Mouse (Mus musculus): Measurements from ENCODE around the gene Cactin. TPM values are rescaled to one million over a fixed set of nuclear protein-coding genes. Genes with fewer than 3 reads are reported as not detected.

Cactin gene
- polyA plus RNA-seq (2012; rRNA removed) (46.5 and 50.0 TPM in 2 replicates), polyA plus RNA-seq (2014; fragmentation: Nextera tagmentation; extraction: Ambion mirVana) (25.3 and 33.9 TPM in 2 replicates)

- peaks cover 23% of the 10 kb centered on the region for H3K4me1 ChIP-seq (ENCODE audit: control insufficient read depth, insufficient read depth, low read length)
- peak within 1 kb of the TSS; percentile 84 for H3K9ac ChIP-seq (ENCODE audit: low read depth, low read length, severe bottlenecking)
- TF ChIP-seq POLR2A (IDR thresholded peaks at IDR 0.05; ENCODE audit: borderline replicate concordance, extremely low read depth, insufficient read depth, insufficient read length): peak; percentile 87; the same call in 1 of the 2 replicates
- peak; percentile 100 for DNase-seq (ENCODE audit: low spot score)
- peaks cover 61% of the 10 kb centered on the region for H3K36me3 ChIP-seq (ENCODE audit: control insufficient read depth, insufficient read depth, low read length)
- ATAC-seq (ENCODE audit: low FRiP score, low read depth): peak; percentile 94
- under 1% methylated on average over 68 of the region's 68 CpGs for WGBS
- H3K27me3 ChIP-seq (ENCODE audit: control insufficient read depth, insufficient read depth, low read length): no peaks in the 10 kb centered on the region
- H3K4me3 ChIP-seq (replicated peaks; ENCODE audit: low read length): peak within 1 kb of the TSS; percentile 97
- peak within 1 kb of the TSS; percentile 87 for H3K27ac ChIP-seq (replicated peaks; ENCODE audit: low read depth, low read length)
- H3K9me3 ChIP-seq (ENCODE audit: control insufficient read depth, low read length): no peaks in the 10 kb centered on the region
- peak within 1 kb of the TSS; percentile 78 for H3K4me2 ChIP-seq (replicated peaks; ENCODE audit: low read depth, low read length, severe bottlenecking)
These were observed at the start of gene Cactin for GRCm38 (mm10) chr10:81320550-81321347. Gene Cactin (plus strand): TSS chr10:81321103.

DNA sequence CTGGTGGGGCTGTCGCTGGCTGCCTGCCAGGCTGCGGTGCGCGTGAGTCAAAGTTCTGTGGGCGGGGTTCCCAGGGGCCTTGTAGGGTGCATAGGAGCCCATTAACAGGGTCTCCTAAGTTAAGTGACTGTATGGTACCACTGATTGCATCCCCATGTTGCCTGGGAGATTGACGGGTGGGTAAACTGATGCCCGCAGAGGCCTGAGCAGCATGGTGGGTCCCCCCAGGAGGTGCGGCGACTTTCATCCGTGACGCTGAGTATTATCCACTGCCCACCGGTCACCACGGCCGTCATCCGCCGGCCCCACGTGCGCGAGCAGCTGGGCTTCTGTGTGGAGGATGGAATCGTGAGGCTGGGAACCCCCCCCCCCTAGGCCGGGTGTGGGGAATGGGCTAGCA lies 48.5 kb upstream of the Cactin start:
- TF ChIP-seq POLR2A (IDR thresholded peaks at IDR 0.05; ENCODE audit: borderline replicate concordance, extremely low read depth, insufficient read depth, insufficient read length): no peak
- Histone ChIP-seq H3K4me3 (replicated peaks; ENCODE audit: low read length) (no peak overlapping the region), H3K4me2 (replicated peaks; ENCODE audit: low read depth, low read length, severe bottlenecking) (no peak overlapping the region), H3K27ac (replicated peaks; ENCODE audit: low read depth, low read length) (no peak overlapping the region), H3K4me1 (ENCODE audit: control insufficient read depth, insufficient read depth, low read length) (peaks cover 8% of the 10 kb centered on the region), H3K27me3 (ENCODE audit: control insufficient read depth, insufficient read depth, low read length) (no peaks in the 10 kb centered on the region), H3K36me3 (ENCODE audit: control insufficient read depth, insufficient read depth, low read length) (peaks cover 46% of the 10 kb centered on the region), H3K9ac (ENCODE audit: low read depth, low read length, severe bottlenecking) (no peak overlapping the region), H3K9me3 (ENCODE audit: control insufficient read depth, low read length) (no peaks in the 10 kb centered on the region)
- WGBS: 93% methylated on average over 21 of the region's 21 CpGs
- DNase-seq (ENCODE audit: low spot score) (no peak), ATAC-seq (ENCODE audit: low FRiP score, low read depth) (no peak)

DNA sequence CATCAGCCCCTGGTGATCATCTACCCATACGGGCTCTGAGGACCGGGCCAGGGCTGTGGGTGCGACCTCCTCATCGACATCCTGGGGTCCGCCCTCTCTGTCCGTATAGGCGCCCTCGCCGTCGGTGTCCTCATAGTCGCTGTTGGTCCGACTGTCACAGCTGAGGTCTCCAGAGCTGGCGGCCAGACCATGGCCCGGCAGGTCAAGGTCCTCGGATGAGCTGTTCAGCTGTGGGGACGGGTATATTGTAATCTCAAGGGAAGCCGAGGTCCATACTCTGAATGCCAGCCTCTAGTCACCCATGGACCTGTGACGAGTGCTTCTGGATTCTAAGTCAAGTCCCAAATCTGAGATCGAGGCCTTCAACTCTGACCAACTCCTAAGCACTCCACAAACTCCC lies 47.1 kb upstream of the Cactin start:
- no peak for TF ChIP-seq POLR2A (IDR thresholded peaks at IDR 0.05; ENCODE audit: borderline replicate concordance, extremely low read depth, insufficient read depth, insufficient read length)
- H3K27ac ChIP-seq (replicated peaks; ENCODE audit: low read depth, low read length): no peak overlapping the region
- no peak for DNase-seq (ENCODE audit: low spot score)
- peaks cover 46% of the 10 kb centered on the region for H3K36me3 ChIP-seq (ENCODE audit: control insufficient read depth, insufficient read depth, low read length)
- no peaks in the 10 kb centered on the region for H3K27me3 ChIP-seq (ENCODE audit: control insufficient read depth, insufficient read depth, low read length)
- H3K4me2 ChIP-seq (replicated peaks; ENCODE audit: low read depth, low read length, severe bottlenecking): no peak overlapping the region
- no peak for ATAC-seq (ENCODE audit: low FRiP score, low read depth)
- H3K4me1 ChIP-seq (ENCODE audit: control insufficient read depth, insufficient read depth, low read length): 0 out of 2 replicates have a peak, but pooled peaks cover under 1% of the 10 kb centered on the region
- H3K9me3 ChIP-seq (ENCODE audit: control insufficient read depth, low read length): no peaks in the 10 kb centered on the region
- 96% methylated on average over 19 of the region's 19 CpGs for WGBS
- no peak overlapping the region for H3K9ac ChIP-seq (ENCODE audit: low read depth, low read length, severe bottlenecking)
- no peak overlapping the region for H3K4me3 ChIP-seq (replicated peaks; ENCODE audit: low read length)

DNA sequence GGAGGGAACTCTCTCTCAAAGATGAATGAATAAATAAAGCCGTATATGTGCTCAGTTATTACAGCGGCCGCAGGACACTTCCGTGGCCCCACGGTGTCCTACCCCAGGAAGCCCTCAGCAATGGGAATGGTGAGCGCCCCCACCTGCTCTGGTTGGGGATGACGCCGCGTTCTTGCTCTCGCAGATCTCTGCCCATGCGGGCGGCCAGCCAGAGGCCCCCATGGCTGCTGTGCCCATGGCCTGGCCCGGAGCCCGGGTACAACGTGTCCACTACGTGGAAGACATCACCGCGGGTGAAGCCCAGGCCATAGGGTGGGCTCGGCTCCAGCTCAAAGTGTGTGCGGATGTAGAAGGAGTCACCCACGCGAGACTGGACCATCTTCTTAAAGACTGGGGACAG lies 43.2 kb upstream of the Cactin start:
- Histone ChIP-seq H3K9ac (ENCODE audit: low read depth, low read length, severe bottlenecking) (no peak overlapping the region), H3K4me3 (replicated peaks; ENCODE audit: low read length) (no peak overlapping the region), H3K36me3 (ENCODE audit: control insufficient read depth, insufficient read depth, low read length) (peaks cover 11% of the 10 kb centered on the region; the same call in 1 of the 2 replicates), H3K9me3 (ENCODE audit: control insufficient read depth, low read length) (no peaks in the 10 kb centered on the region), H3K27me3 (ENCODE audit: control insufficient read depth, insufficient read depth, low read length) (0 out of 2 replicates have a peak, but pooled peaks cover 4% of the 10 kb centered on the region), H3K4me2 (replicated peaks; ENCODE audit: low read depth, low read length, severe bottlenecking) (no peak overlapping the region), H3K27ac (replicated peaks; ENCODE audit: low read depth, low read length) (no peak overlapping the region), H3K4me1 (ENCODE audit: control insufficient read depth, insufficient read depth, low read length) (no peaks in the 10 kb centered on the region)
- no peak for DNase-seq (ENCODE audit: low spot score)
- no peak for TF ChIP-seq POLR2A (IDR thresholded peaks at IDR 0.05; ENCODE audit: borderline replicate concordance, extremely low read depth, insufficient read depth, insufficient read length)
- ATAC-seq (ENCODE audit: low FRiP score, low read depth): no peak
- WGBS: 79% methylated on average over 22 of the region's 22 CpGs

DNA sequence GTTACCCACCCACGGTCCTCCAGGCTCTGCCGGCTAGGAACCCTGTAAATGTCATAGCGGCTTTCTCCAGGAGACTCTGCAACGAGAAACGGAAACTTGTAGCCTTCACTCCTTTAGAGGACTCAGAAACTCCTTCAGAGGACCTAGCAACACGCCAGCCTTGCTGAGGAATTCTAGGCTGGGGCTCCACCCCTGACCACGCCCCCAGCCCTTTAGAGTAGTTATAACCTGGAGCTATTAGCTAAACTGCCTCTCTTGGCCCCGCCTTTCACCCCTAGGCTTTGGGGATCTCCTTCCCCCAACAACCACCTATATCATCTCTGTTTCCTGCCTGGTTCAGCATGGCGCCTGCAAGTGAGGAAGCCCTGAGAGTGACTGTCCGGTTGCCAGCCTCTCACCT lies 41.4 kb upstream of the Cactin start:
- Histone ChIP-seq H3K4me3 (replicated peaks; ENCODE audit: low read length) (no peak overlapping the region), H3K4me2 (replicated peaks; ENCODE audit: low read depth, low read length, severe bottlenecking) (peak overlapping the region; percentile 23; the same call in 1 of the 2 replicates), H3K9me3 (ENCODE audit: control insufficient read depth, low read length) (no peaks in the 10 kb centered on the region), H3K9ac (ENCODE audit: low read depth, low read length, severe bottlenecking) (no peak overlapping the region), H3K36me3 (ENCODE audit: control insufficient read depth, insufficient read depth, low read length) (no peaks in the 10 kb centered on the region), H3K27me3 (ENCODE audit: control insufficient read depth, insufficient read depth, low read length) (peaks cover 21% of the 10 kb centered on the region), H3K4me1 (ENCODE audit: control insufficient read depth, insufficient read depth, low read length) (no peaks in the 10 kb centered on the region), H3K27ac (replicated peaks; ENCODE audit: low read depth, low read length) (no peak overlapping the region)
- WGBS: 23% methylated on average over 10 of the region's 10 CpGs
- no peak for TF ChIP-seq POLR2A (IDR thresholded peaks at IDR 0.05; ENCODE audit: borderline replicate concordance, extremely low read depth, insufficient read depth, insufficient read length)
- ATAC-seq (ENCODE audit: low FRiP score, low read depth) (no peak), DNase-seq (ENCODE audit: low spot score) (no peak)

Measured in limb, embryonic 14.5 days (tissue).